Mouse (Mus musculus) T-helper 1 cell (primary cell): ENCODE results near the gene Snx1.

Experiments
- in situ Hi-C: fragments of 300-600 bp; cut with MboI, MseI; formaldehyde crosslinking; loops from one replicate; pipeline ENCODE4 v1.15.1; 2025; ENCODE audit warnings: high pct_unique_total_duplicates

The Snx1 gene

DNA sequence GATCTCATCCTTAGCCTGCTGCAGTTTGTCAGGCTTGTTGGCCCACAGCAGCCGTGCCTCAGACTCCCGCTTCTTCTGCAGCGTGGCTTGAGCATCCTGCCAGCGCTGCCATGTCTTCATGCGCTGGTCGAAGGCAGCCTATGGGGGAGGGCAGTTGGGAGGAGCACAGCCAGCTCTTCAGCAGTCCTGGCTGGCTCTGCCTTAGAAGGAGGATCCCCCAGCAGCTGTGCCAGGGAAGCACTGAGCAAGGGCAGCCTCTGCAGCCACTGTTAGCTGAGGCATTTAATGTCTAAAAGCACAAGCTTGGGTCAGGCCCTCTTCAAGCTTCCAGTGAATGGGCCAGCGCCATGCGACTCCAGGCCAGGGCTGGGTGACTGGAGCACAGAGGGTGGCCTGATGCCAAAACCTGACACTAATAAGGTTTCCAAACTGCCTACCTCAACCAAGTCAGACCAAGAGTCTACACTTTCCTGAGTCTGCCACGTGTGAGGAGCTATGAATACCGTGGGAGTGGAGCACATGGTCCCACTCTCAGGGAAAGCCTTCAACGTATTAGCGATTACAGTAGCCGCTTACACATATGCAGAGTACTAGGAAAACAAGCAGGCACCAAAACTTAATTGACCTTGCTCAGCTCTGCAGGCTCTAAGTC, 35.7 kb downstream of the Snx1 start:
- in situ Hi-C loops = no loop called here

GRCm38 (mm10) chr9:66088411-66088810, 38.0 kb downstream of the Snx1 start:
- in situ Hi-C loops = no loop called here

- in situ Hi-C loops = no loop called here
Measured at GRCm38 (mm10) chr9:66087062-66087461, 39.3 kb downstream of the Snx1 start.

DNA sequence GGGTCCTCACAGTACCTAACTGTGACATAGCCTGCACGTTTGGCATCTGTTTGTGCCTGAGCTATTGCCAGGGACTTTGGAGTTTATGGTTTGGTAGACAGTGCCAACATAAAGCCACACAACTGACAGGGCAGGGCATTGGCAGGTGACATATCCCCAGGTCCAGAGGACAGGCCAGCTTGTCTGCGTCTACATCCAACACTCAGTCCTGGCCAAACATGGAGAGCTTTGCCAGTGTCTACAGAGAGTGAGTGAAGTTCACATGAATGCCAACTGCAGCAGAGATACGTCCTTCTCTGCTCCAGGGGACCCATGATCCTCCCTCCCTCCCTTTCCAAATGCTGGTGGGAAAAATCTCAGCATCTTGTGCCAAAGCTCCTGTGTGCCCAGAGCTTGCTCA, 42.2 kb downstream of the Snx1 start:
- in situ Hi-C loops = no loop called here

- in situ Hi-C loops = no loop called here
Measured at GRCm38 (mm10) chr9:66081999-66082398, 44.4 kb downstream of the Snx1 start.

- in situ Hi-C loops = no loop called here
Measured at GRCm38 (mm10) chr9:66080804-66081459, 45.5 kb downstream of the Snx1 start.

GRCm38 (mm10) chr9:66078493-66078892, 47.9 kb downstream of the Snx1 start:
- in situ Hi-C loops = no loop called here

DNA sequence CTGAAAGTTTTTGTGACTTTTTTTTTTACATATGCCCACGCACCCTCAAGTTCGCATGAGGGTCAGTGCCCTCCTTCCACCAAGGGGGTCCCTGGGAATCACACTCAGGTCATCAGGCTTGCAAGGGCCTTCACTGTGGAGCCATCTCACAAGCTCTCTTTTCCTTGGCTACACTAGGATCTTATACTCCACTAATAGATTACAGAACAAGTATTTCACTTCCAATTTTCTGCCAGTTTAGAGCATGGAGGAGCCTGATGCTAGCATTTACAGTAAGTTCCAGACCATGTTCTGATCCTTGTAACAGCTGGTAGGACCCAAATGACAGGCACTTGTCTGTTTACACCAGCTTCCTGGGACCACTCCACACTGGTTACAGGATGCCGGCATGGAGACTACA, 48.3 kb downstream of the Snx1 start:
- in situ Hi-C loops = no loop called here

DNA sequence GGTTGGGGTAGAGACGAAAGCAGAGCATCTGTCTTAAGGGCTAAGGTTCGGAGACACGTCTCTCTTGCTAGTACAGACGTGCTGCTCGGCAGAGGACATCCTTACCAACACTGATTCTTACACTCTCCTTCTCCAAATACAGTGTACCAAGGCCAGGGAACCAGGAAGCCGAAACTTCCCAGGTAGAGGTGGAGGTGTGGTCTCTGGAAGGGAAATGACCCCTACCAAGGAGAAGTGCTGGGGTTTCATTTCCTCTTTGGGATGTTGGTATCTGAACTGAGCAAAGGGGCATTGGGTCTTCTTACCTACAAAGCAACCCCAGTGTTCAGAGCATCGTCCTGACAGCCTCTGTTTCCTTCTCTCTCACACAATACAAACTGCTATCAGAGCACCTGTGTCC, 53.6 kb downstream of the Snx1 start:
- in situ Hi-C loops = no loop called here

DNA sequence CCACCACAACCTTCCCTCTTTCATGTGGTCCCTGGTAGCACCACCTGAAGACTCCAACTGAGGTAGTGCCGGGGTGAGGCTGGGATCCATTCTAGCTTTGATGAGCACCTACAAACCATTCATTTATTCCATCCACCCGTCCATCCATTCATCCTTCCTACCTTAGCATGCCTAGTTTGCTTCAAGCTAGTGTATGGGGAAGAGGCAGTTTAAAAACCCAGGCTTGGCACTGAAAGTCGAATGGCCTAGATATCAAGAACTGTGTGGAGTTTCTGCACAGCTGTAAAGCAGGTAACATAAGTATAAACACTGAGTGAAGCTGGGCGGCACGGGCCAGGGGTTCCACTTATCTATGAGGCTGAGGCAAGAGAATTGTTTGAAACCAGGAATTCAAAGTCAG, 56.2 kb downstream of the Snx1 start:
- in situ Hi-C loops = no loop called here

DNA sequence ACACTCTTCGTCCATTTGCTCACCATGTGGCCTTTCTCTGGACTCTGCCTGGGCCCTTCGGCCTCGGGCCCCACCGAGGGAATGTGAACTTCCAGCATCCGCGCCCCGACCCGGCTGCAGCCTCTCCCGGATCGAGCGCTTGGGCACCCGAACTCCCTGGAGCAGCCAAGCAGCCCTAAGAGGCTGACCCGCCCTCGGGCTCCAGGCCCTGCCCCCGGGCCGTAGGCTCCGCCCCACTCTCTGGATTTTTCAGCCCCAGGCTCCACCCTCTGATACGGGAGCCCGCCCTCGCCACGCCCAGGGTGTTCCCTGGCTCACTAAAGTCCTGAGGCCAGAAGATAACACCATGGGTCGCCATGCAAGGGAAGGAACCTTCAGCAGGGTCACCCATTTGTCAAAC, 56.8 kb downstream of the Snx1 start, which contains the start of gene Snx22:
Snx22 (minus strand) TSS at position 137 of the 400 bp plus-strand sequence.
- in situ Hi-C loops = no loop called here

DNA sequence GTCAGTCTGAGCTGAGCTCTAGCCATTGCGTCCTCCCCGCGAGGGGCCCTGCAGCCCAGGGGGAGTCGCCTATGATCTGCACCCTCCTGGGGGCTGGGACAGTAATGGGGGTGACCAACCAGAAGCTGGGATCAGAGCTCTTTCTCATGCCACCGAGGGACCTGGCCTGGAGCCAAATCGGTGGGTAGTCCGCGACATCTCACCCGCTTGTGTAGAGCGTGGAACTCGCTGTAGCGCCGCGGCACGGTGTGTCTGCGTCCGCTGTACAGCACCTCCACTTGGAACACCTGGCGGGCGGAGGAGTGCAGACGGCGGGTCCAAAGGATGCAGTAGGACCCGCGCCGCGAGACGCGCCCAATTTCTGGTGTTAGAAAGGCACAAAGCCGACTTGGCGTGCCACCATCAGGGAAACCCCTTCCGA, 57.4 kb downstream of the Snx1 start:
- in situ Hi-C loops = no loop called here

DNA sequence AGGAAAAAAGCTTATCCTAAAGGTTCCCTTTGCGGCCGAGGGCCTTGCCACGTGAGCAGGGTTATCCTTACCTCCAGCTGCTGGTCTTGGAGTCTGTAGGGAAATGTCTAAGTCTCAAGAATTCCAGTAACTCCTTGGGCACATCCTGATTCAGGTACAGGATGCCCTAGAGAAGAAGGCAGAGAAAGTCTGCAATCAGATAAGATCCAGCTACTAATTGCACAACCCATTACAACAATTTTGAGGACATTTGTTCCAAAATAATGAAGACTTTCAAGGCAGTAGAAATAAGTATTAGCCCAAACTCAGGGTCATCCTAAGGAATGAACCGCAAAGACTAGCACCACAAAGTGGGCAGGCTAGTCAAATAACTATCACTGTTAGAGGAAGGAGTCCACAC, 58.3 kb downstream of the Snx1 start:
- in situ Hi-C loops = no loop called here

- in situ Hi-C loops = no loop called here
Measured at GRCm38 (mm10) chr9:66067542-66067941, 58.8 kb downstream of the Snx1 start.

DNA sequence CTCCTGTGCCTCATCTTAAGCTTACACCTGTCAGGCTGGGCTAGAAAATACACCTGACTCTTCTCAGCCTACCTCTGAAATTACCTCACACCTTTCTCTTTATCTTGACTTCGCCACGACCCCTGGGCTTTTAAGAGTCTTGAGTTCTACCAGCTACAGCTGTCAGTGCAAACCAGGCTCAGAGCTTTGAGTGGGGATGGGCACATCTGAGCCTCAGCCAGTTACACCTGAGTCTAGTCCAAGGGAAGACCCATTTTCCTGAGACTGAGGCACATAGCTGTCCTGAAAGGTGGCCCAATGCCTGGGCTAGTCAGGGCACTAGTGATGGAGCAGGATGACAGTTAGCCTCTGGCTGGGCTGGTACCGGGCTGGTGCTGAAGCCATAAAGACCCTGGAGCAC, 59.6 kb downstream of the Snx1 start:
- in situ Hi-C loops = no loop called here

- in situ Hi-C loops = no loop called here
Measured at GRCm38 (mm10) chr9:66064316-66064715, 62.1 kb downstream of the Snx1 start.

DNA sequence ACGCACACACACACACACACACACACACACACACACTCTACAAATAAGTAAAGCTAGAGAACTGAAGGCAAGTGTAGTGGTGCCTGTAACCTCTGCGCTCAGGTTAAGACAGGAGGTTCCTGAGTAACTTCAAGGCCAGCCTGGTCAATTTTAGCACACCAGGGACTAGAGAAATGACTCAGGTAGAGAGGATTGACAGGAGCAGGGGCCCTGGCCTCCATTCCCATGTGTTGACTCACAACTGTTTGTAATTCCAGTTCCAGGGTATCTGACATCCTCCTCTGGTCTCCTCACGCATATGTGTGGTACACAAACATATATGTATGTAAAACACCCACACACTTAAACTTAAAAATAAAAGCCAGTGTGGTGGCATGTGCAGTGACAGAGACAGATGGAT, 62.9 kb downstream of the Snx1 start:
- in situ Hi-C loops = no loop called here

GRCm38 (mm10) chr9:66061656-66062055, 64.7 kb downstream of the Snx1 start:
- in situ Hi-C loops = no loop called here

- in situ Hi-C loops = no loop called here
Measured at GRCm38 (mm10) chr9:66060986-66061385, 65.4 kb downstream of the Snx1 start.

- in situ Hi-C loops = no loop called here
Measured at GRCm38 (mm10) chr9:66060308-66060647, 66.1 kb downstream of the Snx1 start.

- in situ Hi-C loops = no loop called here
Measured at GRCm38 (mm10) chr9:66059583-66060307, 66.6 kb downstream of the Snx1 start, which contains the start of gene Ppib. TSS of gene Ppib (plus strand) at chr9:66060222.

GRCm38 (mm10) chr9:66053620-66054019, 72.8 kb downstream of the Snx1 start:
- in situ Hi-C loops = no loop called here

- in situ Hi-C loops = no loop called here
Measured at GRCm38 (mm10) chr9:66052731-66053130, 73.7 kb downstream of the Snx1 start.
